Mouse (Mus musculus) kidney, postnatal 4 days (tissue): Measurements from ENCODE around the gene Eif3l.

Experiments
- DNase-seq, 2 experiments: peaks; one replicate each; pipeline ENCODE4 v3.0.0; 2021; ENCODE audit warnings: mixed read lengths in 2 of 2

Gene Eif3l

DNA sequence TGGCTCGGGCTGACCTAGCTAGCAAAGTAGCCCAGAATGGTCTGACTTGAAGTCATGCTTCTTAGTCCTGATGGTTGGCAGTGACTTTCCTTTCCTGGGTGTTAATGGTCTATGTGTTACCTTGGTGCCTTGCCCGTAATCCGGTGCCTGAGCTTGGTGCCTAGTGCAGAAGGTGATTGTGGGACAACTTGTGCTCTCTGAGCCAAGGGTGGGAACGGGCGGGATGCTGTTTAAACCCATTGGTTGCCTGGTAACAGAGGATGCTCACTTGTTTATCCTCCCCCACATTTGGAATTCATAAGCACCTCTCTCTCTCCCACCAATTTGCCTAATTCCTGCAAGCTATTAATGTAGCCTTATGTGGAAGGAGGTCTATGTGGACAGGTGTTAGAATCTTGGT lies 20.5 kb downstream of the Eif3l start:
- no peak for DNase-seq

DNA sequence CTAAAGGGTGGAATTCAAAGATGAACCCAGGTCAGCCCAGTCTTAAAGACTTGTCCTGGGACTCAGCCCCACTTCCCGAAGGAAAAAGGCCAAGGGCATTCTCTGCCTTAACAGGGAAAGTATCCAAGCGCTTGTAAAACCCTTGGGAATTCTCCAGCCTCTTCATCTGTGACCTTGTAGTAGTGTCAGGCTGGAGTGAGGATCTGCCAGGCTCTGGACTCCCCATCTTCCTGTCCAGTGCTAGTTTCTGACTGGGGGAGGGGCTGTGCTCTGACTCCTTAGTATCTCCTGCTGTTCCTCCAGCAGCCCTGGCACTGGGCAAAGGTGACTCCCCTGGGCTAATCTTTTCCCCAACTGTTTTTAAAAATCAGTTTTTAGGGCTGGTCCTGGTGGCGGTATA lies 21.6 kb downstream of the Eif3l start:
- DNase-seq, result peak; percentile 41 to 48

DNA sequence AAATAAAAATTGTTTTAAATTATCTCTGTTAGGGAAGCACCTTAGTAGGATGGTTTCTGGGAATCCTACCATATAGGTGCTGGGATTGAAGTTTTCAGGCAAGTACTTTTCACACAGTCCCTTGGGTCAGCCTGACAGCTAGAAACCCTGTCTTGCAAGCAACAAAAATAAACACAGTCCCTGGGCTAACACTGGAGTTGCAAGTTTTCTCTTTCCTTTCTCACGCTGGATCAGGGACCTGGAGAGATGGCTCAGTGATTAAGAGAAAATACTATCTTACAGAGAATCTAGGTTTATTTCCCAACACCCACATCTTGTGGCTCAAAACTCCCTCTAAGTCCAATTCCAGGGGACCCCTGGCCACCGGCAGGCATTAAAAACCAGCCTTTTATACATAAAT lies 22.2 kb downstream of the Eif3l start:
- peak in 1 of 2 experiments; percentile 14 for DNase-seq

DNA sequence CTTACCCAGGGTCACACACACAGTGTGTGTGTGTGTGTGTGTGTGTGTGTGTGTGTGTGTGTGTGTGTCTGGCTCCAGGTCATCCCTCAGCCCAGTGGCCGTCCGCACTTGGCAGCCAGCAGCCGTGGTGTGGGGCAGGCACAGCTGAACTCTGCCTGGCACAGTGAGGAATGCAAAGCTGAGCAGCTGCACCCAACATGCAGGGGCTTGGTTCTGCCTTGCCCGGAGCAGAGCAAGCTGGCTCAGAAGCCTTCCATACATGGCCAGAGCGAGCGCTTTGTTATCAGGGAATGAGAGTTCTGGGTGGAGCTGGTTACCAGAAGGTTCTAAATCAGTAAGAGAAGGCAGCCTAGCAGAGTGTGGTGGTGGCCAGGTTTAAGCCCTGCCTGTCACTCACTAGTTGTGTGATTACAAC lies 22.6 kb downstream of the Eif3l start:
- peak; percentile 67 to 80 for DNase-seq

DNA sequence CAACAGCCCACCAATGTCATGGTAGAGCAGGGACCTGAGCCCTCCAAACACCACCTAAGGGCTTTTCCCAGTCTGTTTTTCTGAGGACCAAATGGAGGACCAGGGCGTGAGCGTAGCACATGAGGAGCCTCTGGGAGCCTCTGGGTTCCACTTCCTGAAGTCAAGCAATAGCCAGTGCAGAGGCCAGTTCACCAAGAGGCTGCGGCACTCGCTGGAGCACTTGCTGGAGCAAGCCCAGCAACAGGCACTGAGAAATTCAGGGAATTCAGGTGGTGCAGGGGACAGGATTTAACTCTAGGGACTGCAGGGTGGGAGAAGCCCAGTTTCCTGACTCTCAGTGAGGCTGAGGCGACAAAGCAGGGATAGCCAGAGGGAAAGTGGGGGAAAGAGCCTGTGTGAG lies 23.2 kb downstream of the Eif3l start:
- peak; percentile 27 to 47 for DNase-seq

DNA sequence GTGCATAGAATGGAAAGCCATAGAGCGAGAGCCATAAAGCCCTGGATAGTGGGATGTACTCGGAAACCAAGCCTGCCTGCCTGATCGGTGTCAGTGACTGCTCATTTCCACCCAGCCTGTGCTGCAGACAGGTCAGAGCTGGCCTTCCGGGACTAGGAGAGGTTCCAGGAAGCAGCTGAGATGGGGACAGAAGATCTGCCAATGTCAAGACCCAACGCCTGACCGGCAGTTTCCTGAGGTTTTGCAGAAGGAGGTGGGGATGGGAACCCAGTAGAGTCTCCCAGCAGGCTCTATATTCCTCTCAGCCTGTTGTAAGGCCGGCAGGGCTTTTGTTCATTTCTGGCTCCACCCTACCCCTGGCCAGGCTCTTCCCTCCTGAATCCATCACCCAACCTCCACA lies 23.9 kb downstream of the Eif3l start:
- DNase-seq, result peak; percentile 47 to 64

DNA sequence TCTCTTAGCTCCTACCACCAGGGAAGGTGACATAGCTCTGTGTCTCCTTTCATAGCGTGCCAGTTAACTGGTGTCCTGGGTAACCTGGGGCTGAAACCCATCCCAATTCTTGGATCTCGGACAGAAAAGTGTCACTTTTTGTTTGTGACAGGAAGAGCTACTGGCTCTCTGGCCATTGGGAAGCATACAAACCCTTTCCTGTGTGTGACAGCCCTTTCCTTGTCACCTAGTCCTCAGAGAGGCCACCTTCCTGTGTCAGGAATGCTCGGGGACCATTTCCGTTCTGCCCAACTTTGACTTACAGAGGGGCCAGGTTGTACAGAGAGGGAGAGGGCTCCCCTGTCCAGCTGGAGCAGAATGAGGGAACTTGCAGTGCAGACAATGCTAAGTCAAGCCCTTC lies 24.5 kb downstream of the Eif3l start:
- DNase-seq, result peak; percentile 19 to 42

DNA sequence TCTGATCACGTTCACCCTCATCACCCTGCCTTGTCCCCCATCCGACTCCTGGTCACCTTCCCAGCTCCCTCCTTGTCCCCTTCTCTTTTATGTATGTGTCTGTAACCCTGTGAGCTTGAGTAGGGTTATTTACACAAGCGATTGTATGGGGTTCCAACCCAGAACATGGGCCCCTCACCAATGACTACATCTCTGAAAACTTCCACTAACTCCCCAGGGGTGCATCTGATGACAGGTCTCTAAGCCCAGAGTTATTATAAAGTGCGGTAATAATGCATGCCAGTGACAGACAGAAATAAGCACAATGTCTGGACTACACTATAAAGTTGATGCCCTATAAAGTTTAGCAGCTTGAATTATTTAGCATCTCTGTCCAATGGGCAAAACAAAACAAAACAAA lies 25.4 kb downstream of the Eif3l start:
- DNase-seq, result no peak

DNA sequence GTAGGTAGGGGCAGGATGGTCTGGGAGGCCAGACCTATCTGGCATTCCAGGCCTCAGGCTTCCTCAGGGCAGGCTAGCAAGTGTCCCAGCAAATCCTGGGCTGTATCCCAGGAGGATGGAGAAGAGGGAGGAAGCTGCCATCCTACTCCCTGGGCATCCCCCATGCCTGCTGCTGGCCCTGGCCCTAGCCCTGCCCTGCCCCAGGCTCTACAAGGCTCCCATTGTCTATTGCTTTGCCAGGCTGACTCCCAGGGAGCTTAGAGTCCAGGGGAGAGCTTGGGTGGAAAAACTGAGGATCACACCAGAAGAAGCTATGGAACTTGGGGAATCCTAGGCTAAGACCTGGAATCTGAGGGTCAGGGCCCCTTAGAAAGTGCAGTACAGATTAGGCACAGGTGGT lies 26.6 kb downstream of the Eif3l start:
- no peak for DNase-seq

DNA sequence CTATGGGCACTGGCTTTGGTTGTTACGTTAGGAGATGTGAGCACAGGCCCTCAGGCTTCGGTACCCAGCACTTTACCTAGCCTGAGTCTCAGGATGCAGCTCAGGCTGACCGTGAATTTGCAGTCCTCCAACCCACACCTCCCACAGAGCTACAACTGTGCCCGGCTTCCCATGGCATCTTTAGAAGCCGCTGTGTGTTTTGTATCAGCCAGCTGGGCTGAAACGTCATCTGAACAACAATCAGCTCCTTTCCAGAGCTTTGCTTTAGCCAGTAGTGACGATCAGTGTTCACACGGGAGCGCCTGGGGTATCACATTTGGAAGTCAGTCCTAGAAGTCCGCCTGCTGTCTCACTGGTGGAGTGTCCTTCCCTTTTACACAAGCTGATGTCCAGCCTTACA lies 28.3 kb downstream of the Eif3l start:
- no peak for DNase-seq

DNA sequence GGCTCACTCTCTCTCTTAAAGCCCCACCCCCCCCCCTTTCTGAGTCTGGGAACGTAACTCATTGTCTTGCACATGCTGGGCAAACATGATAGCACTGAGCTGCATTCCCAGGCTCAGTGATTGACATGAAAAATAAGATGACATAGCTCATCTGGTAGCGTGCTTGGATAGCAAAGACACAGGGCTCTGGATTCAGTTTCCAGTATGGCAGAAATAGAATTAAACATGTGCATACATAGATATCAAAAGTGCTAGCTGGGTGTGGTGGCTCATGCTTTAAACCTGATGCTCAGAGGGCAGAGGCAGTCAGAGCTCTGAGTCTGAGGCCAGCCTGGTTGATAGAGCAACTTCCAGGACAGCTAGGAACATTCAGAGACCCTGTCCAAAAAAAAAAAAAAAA lies 30.8 kb downstream of the Eif3l start:
- DNase-seq, result no peak

DNA sequence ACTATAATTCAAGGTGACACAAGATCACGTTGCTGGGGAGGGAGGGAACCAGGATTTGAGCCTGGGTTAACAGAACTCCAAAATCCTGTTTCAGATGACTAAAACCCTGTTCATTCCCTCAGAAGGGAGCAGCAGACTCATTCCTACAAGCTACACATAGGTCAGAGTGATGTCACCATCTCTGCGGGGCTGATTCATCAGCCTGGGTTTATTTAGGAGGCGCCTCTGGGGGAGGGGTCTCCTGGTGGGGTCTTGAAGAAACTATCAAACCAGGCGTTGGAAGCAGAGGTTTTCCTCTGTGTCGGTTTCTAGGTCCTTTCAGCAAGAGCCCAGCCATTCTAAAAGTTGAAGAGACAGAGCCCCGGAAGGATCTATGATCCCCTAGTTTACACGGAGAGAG lies 33.0 kb downstream of the Eif3l start:
- no peak for DNase-seq

DNA sequence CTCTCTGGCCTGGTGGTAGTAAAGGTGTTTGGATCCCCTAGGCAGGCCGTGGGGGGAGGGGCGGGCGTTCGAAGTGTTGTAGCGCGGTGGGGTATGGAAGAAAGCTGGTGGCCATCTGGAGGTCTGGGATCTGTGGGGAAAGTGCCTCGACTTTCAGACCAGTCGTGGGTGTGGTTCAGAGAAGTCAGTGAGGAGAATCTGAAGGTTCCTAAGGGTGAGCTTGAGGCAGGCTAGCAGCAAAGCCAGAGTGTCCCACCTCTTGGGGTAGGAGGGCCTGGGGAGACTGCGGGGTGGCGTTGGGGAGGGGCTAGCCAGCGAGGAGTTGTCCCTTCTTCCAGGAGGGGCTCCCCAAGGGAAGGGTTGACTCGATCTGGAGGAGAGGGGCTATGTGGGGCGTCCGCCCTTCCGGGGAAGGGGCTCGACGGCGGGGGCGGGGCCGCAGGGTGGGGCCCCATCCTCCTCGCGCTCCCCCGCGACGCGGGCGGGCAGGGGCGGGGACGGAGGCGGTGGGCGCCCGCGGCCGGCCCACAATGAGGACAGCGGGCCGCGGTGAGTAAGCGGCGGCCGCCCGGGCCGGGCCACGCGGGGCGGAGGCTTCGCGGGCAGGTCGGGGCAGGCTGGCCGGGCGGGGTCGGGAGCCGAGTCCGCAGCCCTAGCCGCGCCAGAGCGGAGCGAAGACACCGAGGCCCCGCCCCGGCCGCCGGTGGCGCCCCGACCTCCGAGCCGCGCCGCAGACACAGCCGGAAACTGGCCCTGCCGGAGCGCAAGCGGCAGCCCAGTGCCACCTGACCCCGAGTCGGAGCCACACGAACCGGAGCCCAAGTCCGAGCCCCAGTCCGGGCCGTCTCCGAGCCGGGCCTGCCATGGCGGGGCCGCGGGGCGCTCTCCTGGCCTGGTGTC lies 33.7 kb downstream of the Eif3l start, which contains the start of gene Micall1:
Gene Micall1 (plus strand): TSS at position 478 of the 900 bp plus-strand sequence.
- peak; percentile 76 to 86 for DNase-seq

DNA sequence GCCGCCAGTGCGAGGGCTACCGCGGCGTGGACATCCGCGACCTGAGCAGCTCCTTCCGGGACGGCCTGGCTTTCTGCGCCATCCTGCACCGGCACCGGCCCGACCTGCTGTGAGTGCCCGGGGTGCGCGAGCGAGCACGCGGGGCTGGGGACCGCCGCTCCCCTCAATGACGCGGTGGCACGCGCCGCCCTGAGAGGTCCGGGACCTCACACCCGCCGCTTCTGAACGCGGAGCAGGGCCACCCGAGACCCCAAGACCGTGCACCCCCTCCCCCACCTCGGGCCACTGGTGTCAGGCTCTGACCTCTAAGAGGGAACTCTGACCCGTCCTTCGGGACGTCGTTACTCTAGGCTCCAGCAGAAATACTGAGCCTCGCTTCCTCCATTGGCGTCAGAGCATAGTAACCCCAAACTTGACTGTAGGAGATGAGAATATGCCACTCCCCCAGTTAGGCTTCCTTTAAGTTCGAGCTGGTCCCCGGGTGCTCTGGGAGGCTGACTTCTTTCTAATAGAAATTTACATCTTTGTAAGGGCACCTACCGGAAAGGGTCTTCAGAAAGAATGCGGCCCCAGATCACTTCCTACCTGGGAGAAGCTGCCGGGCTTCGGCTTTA lies 34.4 kb downstream of the Eif3l start:
- no peak for DNase-seq

DNA sequence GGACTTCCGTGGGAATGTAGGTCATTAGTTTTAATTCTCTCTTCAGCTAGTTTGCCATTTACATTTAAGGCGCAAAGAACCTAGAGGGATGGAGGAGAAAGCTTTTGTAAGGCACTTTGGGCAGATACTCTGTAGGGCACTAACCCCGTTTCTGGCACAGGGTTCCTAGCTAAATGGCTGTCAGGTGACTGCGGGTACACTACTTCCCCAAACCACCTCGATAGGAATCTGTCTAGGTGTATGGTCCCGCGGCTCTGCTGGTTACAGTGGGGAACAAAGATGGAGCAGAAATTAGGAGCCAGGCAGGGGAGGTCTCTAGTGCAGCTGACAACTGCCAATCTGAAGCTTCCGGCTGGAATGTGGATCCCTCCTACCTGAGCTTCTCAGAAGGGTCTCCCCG lies 35.1 kb downstream of the Eif3l start:
- no peak for DNase-seq

DNA sequence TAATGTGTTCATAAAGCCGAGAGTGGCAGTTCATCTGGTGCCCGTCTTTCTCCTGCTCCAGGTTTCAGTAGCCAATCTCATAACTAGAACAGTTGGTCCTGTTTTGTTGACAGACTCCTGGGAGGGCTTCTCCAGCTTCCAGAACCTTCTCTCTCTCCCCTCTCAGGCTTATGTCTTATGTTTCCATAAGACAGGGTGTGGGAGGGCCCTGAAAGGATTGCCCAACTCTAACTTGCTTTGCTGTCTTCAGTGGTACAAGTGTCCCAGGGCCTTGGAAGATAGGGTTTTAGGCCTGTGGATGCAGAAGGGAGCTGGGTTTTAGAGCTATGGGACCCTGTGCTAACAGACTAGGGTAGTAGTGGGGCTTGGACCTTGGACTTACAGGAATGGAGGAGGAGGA lies 35.5 kb downstream of the Eif3l start:
- DNase-seq, result no peak

DNA sequence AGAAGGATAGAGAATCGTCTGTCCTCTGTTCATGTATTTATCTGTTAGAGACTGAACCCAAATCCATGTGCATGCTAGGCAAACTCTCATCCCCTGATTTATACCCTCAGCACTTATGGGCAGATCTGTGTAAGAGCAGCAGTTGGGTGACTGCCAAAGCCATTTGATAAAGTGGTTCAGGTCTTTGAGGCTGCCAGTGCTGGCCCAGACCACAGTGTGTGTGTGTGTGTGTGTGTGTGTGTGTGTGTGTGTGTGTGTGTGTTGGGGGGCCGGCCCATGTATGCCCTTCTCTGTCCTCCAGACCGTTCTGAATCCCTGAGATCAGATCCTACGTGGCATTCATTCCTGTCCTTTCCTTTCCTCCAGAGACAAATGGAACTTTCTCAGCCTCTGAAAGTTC lies 36.8 kb downstream of the Eif3l start:
- peak in 1 of 2 experiments; percentile 54 for DNase-seq

DNA sequence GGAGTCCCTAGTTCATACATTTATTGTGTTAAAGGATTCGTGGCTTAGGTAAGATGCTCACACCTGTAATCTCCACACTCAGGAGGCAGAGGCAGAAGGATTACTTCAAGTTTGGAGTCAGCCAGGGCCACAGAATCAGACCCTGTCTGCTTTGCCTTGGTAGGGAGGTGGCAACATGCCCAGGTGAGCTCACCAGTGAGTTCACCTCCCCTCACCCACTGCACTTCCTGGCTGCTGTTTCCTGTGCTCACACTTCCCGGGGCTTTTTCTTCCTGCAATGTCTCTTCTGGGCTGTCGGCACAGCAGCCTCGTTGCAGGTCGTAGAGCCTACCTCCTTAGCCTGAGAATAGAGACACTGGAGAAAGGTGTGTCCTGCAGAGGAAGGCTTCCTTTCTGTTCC lies 40.3 kb downstream of the Eif3l start:
- peak in 1 of 2 experiments; percentile 50 for DNase-seq

DNA sequence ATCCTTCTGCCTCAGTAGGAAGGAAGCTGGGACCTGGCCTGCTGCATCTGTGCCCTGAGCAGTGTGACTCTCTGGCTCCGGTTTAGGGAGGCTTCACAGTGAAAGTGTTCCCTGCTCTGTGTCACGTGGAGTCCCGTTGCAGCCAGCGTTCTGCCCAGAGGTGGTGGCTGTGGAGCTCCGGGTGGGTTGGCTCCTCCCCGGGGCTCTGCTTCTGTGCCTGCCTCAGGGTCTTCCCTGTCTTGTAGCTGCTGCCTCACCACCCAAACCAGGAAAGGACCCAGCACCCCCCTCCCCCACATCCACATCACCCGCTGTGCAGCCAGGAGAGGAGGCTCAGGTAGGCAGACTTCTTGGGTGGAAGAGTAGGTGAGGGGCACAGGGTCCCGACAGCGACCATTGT lies 44.5 kb downstream of the Eif3l start:
- DNase-seq, result no peak

DNA sequence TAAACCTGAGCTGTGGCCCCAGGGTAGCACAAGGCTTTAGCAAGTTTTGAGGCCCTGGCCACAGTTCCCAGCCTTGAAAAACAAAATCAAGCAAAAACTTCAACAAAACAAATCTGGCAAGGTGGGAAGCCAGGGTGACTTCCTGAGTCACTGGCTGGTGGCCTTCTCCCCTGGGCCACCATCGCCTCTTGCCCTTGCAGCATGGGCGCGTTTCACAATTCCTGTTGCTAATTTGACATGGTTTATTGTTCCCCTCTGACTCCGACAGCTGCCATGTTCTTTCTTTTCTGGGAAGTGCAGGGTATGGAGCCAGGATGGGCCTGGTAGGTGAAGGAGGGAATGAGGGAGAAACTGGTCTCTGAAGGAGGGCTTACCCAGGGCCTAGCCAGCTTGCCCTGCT lies 47.1 kb downstream of the Eif3l start:
- DNase-seq, result no peak

DNA sequence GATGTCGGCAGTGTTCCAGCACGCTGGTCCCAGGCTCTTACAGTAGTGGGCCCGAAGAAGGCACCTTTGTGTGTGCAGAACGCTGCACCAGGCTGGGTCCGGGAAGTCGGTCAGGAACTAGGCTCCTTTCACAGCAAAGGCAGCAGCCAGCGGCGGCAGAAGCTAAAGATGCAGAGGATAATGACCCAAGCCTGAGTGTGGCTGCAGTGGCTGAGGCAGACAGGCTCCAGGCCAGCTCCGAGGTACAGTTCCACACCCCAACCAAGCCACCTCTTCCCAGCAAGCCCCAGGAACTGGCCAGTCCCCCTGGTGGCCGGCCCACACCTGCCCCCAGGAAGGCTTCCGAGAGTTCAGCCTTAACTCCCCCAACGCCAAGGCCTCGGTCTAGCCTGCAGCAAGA lies 47.6 kb downstream of the Eif3l start:
- no peak for DNase-seq

DNA sequence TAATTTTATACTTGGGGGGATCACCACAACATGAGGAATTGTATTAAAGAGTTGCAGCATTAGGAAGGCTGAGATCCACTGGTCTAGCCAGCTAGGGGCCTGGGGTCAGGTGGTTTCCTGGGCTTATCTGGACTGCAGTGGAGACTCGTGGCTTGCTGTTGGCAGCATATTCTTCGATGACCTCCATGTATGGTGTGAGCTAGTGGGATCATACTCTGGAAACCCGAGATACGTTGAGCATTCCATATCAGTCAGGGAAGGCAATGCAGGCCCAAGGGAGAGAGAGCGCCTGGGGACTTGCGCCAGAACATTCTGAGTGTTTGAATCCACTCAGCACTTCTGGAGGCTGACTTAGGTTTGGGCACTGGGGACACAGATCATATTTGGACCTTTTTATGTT lies 48.8 kb downstream of the Eif3l start:
- no peak for DNase-seq

DNA sequence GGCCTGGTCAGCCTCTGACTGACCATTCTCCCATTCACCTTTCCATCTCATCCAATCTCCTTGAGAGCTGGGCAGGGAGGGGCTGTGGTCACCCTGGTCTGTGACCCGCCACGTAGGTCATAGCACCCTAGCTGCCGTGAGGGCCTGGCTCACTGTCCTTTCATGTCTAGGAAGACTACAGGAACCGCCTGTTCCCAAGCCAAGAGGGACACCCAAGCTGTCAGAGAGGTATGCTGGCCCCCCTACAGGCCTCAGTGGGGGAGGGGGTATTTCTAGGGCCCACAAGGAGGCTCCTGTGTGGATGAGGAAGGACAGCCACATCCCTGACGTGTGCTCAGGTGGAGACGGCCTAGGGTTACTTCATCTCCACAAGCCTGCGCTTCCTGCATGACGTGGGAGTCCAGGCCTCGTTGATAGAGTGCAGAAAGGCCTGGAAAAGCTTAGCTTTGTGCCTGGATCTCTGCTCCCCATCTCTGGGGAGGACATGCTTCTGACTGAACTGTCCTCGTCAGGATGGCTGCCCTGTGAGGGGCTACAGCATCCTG lies 49.4 kb downstream of the Eif3l start:
- no peak for DNase-seq
